Mouse (Mus musculus) kidney, adult 8-10 months (tissue): ENCODE data around the gene Zfyve1.
"Not testable (repeated sequence)": the region's sequence is repeated elsewhere in the genome, so short reads cannot be mapped to it uniquely, and the experiment has no call there.

Experiments
- DNase-seq, 2 experiments: peaks; one replicate each; pipeline ENCODE4 v3.0.0; 2022

The Zfyve1 gene

DNA sequence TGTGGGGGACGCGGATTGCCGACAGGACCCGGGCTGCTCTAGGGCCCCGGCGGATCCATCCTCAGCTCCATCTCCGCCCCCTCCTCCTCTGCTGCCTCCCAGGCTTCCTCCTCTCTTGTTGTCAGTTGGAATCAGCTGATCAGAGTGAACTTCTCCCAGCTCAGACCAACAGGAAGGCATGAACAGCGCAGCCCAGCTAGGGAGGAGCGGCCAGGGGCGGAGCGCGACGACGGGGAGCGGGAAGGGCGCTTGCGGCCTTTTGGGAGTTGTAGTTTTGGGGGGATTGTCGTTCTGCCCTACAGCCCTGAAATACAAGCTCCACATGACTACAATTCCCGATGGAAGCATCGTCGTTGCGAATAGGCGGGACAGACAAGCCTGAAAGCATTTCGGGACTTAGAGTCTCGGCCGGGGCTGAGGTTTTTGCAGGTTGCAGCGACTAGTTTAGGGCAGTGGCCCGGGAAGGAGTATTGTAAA is at the start of gene Zfyve1:
TSS of gene Zfyve1 (minus strand) at position 198 of the 477 bp plus-strand sequence.
- DNase-seq = peak; percentile 95 to 98

DNA sequence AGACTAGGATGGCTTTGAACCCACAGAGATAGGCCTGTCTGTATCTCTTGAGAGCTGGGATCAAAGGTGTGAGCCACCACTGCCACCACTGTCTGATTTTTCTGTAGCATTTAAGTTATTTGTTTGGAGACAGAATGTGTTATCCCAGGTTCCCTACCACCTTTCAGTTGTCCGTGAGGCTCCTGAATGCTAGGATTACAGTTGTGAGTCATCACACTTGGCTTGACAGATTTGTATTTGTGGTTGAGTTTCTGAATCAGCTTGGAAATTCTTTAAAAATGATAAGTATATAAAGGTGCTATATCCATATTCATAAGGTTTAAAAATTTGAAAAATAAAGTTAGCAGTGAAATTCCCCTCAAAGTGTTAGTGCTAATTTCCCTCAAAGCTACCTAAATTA is 46.1 kb upstream of the Zfyve1 start:
- DNase-seq = no peak

DNA sequence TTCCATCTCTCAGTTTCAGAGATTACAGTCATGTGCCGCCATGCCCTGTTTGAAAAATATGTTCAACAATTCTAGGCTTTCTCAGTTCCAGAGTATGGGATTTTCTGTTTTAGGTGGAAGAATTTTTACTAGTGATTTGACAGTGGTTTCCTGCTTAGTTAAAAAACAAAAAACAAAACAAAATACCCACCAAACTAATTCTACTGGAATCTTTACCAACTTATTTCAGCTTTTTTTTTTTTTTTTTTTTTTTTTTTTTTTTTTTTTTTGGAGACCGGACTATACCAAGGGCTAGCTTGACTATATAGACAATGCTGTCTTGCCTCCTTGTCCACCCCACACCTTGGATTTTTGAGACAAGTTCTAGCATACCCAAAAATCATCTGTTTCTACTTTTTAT is 44.2 kb upstream of the Zfyve1 start:
- DNase-seq = no peak

DNA sequence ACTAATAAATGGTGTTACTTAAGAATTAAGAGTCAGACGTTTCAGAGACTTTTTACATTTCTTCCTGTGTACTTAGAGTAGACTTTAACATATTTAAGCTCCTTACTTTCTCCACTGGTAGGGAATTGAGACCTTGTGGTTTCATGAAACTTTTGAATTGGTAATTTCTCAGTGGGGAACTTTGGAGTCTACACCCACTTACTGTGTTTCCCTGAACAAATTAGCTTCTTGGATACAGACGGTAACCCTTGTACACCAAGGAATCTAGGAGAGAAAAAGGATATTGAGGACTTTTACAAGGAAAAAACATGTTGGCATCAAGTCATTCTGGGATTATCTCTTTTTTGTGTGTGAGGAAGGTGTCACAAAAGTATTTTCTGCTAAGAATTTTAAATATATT is 36.8 kb upstream of the Zfyve1 start:
- no peak for DNase-seq

DNA sequence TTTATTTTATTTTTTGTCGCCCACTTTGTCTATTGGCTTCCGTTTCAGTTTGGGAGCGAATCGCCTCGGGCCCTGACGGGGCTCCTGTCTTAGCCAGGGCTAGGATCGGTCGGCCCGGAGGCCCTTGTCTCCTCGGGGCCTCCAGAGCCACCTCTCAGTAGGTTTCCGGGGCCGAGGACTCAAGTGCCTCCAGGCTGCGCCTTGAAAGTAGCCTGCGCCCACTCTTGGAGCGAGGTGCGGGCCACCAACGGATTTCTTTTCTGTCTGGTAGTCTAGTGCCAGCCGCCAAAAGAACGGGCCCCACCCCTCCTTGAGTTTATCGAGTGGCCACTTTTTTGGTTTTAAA is 35.6 kb upstream of the Zfyve1 start:
- peak; percentile 30 to 31 for DNase-seq

DNA sequence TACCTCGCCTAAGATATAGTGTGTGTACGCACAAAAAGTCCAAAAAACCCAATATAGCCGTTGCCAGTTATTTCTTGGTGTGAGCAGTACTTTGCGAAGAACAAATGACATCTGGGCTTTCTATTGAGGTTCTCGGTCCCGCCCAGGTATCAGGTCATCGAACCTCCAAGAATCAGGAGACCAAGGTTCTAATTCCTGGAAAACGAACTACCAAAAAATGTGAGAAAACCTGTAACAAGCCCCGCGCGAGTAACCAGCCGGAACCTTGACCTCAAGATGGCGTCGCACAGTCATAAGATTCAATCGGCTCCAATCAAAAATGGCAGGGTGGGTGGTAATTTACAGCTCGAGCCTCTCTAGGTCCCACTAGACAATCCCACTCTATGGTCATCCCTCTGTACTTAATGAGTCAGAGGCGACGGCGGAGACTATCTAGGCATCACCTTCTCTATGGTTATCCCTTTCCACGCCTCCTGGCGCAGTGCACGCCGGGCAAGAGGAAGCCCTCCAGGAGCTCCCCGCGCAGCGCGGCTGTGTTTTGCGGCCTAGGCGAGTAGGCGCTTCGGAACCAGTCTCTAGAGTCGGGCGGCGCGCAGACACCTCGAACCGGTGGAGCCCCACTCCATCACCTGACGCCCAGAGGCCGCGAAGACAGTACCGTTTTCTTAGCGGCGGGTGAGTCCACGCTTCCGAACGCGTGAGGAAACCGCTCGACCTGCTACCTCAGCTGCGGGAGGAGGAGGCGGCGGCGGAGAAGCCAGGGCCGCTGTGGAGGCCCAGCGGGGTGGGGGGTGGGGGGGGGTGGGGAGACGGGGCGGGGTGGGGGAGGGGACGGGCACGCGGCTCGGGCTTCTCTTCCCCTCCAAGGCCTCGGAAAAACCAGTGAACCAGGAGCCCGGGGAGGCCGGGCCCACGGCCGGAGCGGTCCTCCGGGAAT is 35.0 kb upstream of the Zfyve1 start:
- peak; percentile 98 to 99 for DNase-seq

DNA sequence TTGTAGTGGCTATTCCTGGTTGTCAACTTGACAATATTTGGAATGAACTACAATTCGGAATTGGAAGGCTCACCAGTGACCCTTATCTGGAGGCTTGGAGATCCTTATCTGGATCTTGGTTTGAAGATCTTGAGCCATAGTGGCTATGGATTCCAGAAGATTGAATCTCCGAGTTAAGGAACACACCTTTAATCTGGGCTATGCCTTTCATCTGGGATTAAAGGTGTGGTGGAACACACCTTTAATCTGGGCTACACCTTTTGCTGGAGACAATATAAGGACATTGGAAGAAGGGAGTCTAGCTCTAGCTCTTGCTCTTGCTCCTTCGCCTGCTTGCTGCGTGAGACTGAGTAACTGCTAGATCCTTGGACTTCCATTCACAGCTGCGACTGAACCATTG is 33.9 kb upstream of the Zfyve1 start, which contains the start of gene Rbm25:
TSS of gene Rbm25 (plus strand) at position 301 of the 400 bp plus-strand sequence.
- DNase-seq = not testable (repeated sequence)

DNA sequence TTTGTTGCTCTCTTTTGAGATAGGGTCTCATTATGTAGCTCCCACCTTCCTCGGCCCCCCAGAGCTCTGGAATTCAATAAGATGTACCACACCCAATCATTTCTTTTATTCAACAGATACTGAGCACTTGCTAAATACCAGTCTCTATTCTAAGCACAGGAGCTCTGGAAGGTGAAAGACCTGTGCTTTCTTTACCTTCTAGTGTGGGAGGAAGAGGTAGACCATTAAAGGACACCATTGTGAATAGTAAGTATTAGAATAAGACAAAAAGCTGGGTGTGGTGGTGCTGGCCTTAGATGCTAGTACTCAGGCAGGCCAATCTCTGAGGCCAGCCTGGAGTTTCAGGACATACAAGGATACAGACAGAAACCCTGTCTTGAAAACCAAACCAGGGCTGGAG is 27.3 kb upstream of the Zfyve1 start:
- DNase-seq = no peak

DNA sequence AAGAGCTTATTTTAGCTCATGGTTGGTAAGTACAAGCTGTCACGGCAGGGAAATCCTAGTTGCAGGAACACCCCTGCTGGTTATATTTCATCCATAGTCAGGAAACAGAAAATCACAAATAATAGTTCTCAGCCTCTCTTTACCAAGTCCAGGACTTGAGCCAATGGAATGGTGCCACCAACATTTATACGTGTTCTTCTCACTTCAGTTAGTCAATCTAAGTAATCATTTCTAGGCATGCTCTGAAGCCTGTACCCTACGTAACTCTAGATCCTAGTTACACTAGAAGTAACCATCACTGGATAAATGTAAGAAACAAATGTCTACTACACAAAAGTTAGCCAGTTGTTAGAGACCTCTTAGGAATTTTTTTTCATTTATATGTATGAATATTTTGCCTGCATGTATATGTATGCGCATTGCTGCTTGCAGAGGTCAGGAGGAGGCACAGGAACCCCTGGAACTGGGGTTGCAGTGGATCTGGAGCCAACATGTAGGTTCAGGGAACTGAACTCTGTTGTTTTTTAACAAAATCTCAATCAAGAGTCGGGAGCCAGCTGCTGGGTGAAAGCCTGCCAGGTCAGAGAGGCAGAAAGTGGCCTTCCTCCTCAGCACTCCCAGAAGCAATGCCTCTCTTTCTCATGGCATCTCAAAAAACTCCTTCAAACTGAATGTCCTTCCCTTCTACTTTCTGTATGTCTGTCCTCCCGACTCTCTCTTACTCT is 25.2 kb upstream of the Zfyve1 start:
- peak; percentile 46 to 55 for DNase-seq

DNA sequence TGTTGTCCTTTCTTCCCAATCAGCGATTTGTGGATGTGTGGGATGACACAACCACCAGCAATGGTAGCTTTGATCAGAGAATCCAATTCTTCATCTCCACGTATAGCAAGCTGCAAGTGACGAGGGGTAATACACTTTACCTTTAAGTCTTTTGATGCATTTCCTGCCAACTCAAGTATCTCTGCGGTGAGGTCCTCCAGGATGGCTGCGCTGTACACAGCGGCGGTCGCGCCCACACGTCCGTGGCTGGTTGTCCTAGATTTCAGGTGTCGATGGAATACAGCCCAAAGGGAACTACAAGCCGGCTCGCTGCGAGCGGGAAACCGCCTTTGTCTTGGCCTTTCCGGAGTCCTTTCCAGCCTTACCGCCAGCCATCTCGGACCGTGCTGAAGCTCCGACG is 23.7 kb upstream of the Zfyve1 start:
- DNase-seq = not testable (repeated sequence)

DNA sequence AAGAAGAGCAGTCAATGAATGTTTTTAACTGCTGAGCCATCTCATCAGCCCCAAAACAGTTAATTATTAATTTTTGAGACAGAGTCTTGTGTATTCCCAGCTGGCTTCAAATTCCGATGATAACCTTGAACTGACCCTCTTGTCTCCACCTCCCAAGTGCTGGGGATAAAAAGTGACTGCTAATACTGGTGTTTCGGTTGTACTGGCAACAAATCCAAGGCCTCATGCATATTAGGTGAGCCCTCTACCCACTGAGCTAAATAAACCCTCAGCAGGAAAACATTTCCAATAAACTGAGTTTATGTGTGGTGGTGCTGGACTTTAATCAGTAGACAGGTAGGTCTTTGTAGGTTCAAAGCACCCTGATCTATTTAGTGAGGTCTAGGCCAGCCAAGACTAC is 22.0 kb upstream of the Zfyve1 start:
- DNase-seq = no peak

DNA sequence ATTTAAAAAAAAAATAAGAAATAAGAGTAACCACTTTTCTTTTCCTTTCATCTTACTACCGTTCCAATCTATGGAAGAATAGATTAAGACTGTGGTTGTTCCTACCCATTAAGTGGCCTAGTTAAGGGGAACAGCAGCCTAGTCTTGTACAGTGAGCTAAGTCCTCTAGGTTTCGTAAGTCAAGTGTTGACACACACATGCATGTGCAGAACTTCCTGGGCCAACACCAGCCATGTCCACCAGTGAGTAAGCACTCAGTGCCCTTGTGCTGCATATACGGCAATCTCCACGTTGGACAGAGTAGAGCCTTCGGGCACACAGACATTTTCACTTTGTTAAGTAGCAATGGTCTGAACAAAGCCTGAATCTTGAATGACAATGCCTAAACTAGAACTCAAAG is 20.2 kb upstream of the Zfyve1 start:
- no peak for DNase-seq

DNA sequence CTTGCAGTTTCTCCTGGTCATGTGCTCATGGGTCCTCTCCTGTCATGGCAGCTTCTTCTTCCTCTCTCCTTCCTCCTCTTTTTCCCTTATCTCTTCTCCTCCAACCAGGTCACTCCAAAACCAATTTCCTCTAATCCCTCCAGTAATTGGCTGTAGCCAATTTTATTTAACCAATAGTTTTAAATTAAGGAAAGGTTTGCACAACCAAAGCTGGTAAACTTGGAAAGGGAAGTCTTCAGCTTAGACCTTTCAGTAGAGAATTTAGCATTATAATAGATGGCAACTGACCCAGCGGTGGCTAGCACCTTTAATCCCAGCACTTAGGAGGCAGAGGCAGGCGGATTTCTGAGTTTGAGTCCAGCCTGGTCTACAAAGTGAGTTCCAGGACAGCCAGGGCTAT is 9.4 kb upstream of the Zfyve1 start:
- not testable (repeated sequence) for DNase-seq

DNA sequence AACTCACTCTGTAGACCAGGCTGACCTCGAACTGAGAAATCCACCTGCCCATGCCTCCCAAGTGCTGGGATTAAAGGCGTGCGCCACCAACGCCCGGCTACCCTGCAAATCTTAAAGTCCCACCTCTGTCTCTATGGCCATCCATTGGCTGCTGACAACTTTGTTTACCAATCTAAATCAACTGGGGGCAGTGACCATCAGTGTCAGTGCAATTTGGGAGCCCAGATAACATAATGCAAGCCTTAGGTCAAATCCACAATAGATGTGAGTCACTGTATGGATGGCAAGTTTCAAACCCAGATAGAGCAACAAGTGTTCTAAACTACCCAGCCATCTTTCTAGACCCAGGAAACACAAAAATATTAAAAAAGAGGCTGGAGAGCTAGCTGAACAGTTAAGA is 5.3 kb upstream of the Zfyve1 start:
- DNase-seq = no peak

DNA sequence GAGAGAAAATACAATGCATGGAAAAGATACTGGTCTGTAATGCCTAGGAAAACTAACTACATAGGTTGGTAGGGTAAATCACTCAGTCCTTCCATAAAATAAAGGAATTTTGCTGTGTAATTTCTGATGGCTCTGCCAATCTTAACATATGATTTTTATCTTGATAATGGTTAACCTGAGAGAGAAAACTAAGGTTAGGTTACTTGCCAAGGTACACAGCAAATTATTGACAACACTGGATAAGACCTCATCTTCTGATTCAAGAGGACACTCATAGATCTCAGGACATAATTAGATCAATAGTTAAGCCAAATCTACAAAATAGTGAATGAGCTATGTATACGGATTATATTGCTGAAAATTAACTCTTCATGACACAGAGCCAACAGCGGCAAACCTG is 859 bp upstream of the Zfyve1 start:
- DNase-seq = no peak

DNA sequence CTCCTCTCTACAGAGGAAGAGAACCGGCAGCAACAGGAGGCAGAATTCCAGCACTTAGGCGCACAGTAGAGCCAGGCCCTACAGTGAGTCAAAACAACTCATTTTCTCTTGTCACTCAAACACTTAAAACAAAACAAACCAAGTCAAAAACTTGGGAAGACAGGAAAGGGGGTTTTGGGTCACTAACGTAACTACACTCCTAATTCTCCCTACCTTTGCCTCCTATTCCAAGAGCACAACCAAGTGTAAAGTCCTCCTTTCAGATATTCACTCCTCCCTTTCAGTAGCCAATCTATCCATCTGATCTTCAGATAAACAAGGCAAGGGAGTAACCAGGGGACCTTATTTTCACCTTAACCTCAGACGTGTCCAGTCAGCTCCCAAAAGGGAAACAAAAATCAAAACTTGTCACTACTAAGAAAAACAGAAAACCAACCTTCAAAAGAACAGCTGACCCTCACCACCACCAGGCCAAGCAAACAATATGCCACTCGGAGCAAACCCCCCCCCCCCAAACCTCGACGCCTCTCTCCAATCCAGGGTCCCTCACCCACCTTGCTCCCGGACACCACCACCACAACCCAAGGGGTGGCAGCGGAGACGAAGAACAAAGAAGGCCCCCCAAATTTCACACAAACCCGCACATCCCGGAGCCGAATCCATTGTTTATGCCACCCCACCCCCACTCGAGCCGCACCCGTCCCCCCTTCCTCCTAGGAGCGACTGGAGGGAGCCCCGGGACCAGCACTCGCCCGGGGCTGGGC is 649 bp downstream of the Zfyve1 start:
- DNase-seq = peak in 1 of 2 experiments; percentile 17

DNA sequence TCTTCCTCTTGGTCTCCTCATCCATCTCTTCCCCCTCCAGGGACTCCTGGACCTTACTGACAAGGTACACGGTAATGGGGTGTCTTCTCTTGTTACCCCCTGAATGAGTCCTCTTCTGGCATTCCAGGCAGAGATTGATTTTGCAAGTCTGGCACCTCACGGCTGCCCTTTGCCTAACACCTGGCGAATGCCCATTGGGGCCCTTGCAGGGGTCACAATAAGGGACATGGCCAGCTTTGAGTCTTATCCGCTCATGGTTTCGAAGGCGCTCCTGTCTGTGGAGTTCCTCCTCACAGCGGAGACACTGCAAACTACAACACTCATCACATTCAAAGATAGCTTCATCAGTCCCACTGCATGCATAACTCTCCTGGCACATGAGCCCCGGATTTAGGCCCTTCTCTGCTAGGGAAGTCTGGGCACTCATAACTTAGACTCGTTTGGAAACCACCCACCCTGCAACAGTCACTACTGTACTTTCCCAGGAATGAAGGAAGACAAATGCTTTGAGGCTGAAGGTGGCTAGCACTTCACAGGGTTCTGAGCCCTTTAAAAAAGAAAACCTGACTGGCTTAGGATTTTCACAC is 2.5 kb downstream of the Zfyve1 start:
- no peak for DNase-seq

DNA sequence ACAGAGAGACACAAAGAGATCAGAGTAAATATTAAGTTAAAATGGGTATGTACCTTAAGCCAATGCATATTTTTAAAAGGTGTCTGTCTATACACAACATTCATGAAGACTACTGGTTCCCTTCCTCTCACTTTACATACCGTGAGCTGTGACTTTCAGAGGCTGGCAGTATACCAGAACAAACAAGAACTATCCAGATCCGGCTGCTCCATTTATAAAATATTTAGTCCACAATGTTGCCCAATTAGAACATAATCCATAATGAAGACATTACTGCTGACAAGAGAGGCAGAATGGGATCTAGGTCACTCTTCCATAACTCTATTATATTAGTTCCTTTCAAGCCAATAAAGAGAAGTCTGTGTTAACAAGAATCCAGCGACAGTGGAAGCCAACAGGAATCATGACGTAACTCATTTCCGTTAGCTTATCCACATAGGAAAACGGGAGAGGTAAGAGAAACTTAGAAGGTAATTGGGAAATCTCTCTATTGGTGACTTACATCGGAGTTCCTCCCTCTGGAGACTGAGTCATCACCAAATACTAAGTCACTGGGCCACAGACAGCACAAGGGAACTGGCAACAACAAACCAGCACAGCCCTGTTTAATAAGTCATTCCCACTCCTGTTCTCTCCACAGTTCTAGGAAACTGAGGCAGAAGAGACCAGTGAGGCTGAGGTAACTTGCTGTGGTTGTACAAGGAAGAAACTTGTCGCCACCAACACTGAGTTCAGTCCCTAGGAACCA is 5.1 kb downstream of the Zfyve1 start:
- DNase-seq = no peak

DNA sequence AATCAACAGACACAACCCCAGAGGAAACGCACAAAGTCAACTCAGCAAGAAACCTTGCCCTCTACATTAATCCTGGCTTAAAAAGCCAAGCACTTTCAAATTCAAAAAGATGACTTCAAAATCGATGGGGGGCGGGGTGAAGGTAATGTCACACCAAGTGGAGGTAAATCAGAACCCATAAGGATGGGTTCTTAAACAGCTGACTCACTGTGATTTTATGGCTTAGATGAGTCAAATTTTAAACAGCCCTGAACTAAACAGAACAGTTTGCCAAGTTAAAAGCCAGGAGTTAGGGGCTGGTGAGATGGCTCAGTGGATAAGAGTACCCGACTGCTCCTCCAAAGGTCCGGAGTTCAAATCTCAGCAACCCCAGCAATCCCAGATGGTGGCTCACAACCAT is 10.4 kb downstream of the Zfyve1 start:
- peak in 1 of 2 experiments; percentile 23 for DNase-seq

DNA sequence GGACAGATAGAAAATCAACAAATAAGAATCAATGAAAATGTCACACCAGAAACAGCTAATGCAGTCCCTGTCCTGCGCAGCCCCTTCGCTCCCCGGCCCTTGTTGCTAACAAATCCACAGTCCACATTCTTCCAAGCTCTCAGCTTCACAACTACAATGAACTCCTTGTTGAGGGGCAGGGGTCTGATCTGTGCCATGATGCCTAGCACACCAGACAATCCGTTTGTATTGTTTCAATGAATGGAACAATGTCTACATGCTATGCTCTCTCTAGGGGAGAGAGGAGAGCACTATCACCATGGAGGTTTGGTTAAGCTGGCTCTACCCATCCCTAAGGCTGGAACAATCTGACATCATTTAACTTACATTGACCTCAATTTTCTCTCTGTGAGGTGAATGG is 14.3 kb downstream of the Zfyve1 start:
- no peak for DNase-seq

DNA sequence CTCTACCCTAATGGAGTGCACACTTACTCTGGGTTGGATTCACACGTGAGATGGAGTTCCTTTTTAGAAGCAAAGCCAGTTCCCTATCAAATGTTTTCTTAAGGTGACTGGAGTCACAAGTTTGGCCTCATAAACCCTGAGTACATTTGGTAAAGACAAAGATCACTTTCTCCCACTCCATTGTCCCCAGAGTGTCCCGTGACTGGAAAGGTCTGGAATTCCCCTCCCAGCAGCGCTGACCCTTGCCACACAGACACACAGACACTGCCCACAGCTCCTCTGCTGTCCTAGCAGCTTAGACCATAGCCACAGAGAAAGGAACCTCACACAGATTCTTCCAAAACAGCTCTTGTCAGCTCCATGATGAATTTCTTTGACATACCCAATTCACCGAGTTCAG is 14.9 kb downstream of the Zfyve1 start:
- peak; percentile 34 to 43 for DNase-seq

DNA sequence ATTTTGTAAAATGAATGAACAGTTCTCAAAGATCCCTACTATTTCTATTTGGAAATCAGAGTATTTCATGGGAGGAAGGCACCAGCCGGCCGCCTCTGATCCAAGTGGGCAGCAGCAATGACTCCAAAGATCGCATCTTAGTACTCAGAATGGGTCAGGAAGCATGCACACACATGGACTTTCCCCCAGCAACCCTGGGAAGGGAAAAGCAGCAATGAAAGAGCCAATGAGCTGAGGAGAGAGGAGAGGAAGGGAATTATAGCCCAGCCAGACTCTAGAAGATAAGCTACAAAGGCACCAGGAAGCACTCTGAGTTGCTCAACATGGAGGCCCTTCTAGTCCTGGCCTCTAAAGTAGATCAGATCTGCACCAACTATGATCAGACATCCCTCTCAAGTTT is 16.7 kb downstream of the Zfyve1 start:
- peak; percentile 54 to 57 for DNase-seq
